Mouse (Mus musculus) left cerebral cortex, adult 18-20 months (tissue): ENCODE data around the gene Borcs6. TPM values are rescaled to one million over a fixed set of nuclear protein-coding genes. Genes with fewer than 3 reads are reported as not detected.

Experiments used
- DNase-seq, 2 experiments: peaks; one replicate each; pipeline ENCODE4 v3.0.0; 2021 to 2022; ENCODE audit warnings: low spot score in 2 of 2, mixed read lengths in 1 of 2
- total RNA-seq, 2 experiments: library from RNA; stranded (reverse); gene quantifications; 2 replicates each; pipeline ENCODE4 v1.2.3; 2021

Borcs6 gene
- total RNA-seq, 2 experiments from 2014 or later: 35.2 to 38.0 TPM

DNA sequence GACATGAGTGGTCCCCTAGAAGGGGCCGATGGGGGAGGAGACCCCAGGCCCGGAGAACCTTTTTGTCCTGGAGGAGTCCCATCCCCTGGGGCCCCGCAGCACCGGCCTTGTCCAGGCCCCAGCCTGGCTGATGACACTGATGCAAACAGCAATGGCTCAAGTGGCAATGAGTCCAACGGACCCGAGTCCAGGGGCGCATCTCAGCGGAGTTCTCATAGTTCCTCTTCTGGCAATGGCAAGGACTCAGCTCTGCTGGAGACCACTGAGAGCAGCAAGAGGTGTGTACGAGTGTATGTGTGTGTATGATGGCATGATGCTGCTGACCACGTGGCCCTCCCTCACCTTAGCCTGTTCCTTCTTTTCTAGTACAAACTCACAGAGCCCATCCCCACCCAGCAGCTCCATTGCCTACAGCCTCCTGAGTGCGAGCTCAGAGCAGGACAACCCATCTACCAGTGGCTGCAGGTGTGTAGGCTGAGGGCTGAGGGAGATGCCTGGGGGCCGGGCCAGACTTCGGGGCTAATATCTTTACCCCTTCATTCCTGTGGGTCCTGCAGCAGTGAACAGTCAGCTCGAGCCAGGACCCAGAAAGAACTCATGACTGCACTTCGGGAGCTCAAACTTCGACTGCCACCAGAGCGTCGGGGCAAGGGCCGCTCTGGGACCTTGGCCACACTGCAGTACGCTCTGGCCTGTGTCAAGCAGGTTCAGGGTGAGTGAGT, 41.3 kb downstream of the Borcs6 start:
- no peak for DNase-seq

DNA sequence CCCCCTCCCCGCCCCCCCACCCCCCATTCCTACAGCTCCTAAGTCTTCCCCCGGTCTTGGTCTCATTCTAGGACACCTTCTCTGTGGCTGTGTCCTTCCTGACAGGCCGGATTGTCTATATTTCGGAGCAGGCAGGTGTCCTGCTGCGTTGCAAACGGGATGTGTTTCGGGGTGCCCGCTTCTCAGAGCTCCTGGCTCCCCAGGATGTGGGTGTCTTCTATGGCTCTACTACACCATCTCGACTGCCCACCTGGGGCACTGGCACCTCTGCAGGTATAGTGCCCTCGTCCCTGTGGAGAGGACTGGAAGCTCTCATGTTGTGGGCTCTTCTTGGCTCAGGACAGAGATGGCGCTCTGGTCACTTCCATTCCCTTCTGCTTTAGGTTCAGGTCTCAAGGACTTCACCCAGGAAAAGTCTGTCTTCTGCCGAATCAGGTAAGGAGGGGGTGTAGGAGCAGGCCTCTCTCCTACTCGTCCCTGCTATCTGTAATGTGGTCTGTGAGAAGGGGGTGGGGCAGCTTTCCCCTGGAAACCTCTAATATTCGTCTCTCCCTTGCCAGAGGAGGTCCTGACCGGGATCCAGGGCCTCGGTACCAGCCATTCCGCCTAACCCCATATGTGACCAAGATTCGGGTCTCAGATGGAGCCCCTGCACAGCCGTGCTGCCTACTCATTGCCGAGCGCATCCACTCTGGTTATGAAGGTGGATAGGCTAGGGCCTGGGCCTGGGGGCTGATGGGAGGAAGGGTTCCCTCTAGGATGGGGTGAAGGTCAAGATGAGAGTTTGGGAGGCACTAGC, 42.3 kb downstream of the Borcs6 start:
- no peak for DNase-seq

DNA sequence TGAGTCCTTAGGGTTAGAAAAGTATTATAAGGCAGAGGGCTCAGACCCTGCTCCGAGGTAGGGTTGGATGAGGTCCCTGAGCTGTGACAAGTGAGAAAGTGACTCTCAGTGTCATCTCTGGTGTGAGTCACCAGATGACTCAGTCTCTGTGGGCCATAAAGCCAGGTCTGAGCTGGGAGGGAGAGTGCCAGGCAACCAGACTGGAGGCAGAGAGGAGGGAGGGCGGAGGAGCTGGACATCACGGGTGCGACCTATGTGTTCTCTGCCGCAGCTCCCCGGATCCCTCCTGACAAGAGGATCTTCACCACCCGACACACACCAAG, 42.8 kb downstream of the Borcs6 start:
- no peak for DNase-seq

DNA sequence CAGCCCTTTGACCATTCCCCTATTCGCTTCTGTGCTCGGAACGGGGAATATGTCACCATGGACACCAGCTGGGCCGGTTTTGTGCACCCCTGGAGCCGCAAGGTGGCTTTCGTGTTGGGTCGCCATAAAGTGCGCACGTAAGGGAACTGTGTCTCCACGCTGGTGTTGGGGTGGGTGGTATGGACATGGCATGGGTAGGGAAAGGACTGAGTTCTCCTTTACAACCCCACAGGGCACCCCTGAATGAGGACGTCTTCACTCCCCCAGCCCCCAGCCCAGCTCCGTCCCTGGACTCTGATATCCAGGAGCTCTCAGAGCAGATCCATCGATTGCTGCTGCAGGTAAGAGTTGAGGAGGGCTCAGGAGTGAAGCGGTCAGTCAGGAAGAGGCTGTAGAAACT, 43.6 kb downstream of the Borcs6 start:
- DNase-seq: peak in 1 of 2 experiments; percentile 1

DNA sequence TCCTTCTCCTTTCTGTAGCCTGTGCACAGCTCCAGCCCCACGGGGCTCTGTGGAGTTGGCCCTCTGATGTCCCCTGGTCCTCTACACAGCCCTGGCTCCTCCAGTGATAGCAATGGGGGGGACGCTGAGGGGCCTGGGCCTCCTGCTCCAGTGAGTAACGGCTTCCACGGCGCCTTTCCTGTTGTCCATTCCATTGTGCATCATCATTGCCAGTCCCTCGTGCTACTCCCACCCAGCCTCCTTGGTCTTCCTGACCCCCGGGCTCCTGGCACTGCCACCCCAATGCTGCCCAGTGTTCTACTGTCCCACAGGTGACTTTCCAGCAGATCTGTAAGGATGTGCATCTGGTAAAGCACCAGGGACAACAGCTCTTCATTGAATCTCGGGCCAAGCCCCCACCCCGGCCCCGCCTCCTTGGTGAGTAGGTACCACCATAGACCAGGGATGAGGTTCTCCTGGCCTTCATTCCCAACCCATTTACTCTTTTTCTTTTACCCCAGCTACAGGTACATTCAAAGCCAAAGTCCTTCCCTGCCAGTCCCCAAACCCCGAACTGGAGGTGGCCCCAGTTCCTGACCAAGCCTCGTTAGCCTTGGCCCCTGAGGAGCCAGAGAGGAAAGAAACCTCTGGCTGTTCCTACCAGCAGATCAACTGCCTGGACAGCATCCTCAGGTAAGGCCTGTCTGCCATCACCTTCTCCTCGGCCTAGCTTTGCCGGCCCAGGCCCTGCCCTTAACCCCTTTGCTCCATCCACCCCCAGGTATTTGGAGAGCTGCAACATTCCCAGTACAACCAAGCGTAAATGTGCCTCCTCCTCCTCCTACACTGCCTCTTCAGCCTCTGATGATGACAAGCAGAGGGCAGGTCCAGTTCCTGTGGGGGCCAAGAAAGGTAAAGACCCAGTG, 44.3 kb downstream of the Borcs6 start:
- peak in 1 of 2 experiments; percentile 2 for DNase-seq

DNA sequence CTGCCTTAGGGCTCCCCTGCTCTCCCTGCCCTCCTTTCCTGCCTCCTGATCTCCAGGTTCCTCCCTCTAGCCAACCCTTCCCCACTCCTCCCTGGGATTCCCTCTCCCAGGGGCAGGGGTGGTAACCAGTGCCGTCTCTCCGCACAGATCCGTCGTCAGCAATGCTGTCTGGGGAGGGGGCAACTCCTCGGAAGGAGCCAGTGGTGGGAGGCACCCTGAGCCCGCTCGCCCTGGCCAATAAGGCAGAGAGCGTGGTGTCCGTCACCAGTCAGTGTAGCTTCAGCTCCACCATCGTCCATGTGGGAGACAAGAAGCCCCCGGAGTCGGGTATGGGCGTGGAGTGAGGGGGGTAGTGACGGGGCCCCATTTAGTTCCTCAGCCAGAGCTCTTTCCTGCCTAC, 45.0 kb downstream of the Borcs6 start:
- peak in 1 of 2 experiments; percentile 1 for DNase-seq

DNA sequence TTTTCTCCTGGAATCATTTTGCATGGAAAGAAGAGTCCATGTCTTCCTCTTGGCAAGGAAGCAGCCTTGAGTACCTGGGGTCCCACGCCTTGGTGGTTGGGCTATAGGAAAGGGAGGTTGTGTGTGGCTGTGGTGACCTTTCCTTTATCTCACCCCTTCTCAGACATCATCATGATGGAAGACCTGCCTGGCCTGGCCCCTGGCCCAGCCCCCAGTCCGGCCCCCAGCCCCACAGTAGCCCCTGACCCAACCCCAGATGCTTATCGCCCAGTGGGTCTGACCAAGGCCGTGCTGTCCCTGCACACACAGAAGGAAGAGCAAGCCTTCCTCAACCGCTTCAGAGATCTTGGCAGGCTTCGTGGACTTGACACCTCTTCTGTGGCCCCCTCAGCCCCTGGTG, 45.7 kb downstream of the Borcs6 start:
- DNase-seq: no peak

DNA sequence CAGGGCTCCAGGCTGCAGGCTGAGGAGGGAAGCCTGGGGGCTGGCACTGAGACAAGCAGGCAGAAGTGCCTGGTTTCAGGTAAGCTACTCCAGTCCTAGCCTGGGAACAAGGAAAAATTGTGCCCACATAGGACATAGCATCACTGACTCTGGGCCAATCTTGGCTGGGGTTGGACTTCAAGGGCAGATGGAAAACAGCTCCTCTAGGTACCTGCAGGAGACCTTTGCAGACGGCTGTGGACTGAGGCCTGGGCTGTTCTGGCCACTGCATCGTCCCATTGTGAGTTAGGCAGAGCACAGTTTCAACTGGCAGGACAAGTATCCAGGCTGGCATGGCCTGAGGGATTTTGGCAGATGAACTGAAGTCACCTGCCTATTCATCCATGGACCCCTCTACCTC, 46.3 kb downstream of the Borcs6 start:
- no peak for DNase-seq

DNA sequence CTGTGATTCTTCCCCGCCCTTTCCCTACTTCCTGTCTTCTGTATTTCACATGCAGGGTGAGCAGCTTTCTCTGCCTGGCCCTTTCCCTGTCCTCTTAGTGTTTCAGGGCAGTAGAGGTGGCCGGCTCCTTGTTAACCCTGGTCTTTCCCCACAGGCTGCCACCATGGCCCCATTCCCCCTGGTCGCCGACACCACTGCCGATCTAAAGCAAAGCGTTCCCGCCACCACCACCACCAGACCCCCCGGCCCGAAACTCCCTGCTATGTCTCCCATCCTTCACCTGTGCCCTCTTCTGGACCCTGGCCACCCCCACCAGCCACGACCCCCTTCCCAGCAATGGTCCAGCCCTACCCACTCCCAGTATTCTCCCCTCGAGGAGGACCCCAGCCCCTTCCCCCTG, 46.8 kb downstream of the Borcs6 start:
- no peak for DNase-seq

DNA sequence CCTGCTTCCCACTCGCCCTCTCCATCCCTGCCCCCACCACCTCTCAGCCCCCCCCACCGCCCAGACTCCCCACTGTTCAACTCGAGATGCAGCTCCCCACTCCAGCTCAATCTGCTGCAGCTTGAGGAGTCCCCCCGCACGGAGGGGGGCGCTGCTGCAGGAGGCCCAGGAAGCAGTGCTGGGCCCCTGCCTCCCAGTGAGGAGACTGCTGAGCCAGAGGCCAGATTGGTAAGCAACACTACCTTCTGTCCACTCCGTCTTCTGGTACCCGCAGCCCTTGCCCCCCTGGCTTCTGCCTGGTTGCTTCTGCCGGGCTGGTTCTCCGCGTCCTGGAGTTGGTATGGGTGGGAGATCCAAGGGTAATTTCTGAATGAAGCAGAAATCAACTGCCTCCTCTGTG, 47.3 kb downstream of the Borcs6 start:
- DNase-seq: no peak

DNA sequence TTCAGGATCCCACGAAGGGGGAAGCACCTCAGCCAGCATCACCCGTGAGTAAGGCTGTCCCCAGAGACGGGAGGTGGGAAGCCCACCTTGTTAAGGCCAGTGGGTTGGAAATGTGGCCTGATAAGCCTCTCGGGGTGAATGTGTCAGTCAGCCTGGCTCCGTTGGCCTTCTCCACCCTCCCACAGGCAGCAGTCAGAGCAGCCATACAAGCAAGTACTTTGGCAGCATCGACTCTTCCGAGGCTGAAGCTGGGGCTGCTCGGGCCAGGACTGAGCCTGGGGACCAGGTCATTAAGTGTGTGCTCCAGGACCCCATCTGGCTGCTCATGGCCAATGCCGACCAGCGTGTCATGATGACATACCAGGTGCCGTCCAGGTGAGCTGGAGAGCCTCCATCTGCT, 48.2 kb downstream of the Borcs6 start:
- DNase-seq: no peak

DNA sequence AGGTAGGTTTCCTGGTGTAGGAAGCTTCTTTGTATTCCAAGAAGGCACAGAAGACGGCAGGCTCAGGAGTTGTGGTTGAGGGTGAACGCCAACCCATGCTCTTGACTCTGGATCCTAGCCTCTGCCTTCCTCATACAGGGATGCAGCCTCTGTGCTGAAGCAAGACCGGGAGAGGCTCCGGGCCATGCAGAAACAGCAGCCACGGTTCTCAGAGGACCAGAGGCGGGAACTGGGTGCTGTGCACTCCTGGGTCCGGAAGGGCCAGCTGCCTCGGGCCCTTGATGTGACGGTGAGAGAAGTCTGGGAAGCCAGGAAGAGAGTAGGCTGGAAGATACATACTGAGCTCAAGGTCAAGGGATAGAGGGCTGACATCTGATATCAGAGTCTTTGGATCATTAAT, 48.7 kb downstream of the Borcs6 start:
- DNase-seq: no peak

DNA sequence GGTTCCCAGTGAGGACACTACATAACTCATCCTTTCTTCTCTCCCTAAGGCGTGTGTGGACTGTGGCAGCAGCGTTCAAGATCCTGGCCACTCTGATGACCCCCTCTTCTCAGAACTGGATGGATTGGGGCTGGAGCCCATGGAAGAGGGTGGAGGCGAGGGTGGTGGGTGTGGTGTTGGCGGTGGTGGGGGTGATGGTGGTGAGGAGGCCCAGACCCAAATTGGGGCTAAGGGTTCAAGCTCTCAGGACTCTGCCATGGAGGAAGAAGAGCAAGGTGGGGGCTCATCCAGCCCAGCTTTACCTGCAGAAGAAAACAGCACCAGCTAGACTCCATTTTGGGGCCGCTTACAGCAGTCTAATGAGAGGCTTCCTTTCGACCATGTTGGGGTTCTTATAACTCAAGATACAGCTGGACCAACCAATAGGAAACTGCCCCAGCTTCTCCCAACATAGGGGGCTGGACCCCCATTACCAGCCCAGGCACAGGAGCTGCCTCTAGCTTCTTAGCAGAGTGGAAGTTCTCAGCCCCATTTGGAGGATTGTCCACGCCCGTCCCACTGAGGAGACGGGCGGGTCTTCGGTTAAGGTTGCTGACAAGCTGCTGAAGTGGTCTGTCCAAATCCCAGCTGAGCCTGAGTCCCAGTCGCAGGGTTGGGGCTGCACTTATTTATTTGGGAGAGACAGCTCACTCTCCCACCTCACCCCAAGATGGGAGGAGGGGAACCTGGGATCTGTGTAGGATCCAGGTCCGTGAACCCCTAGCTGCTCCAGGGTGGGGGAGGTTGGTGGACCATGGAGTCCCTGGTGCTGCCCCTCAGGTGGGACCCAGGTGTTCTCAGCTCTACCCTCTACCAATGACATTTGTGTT, 49.7 kb downstream of the Borcs6 start:
- DNase-seq: no peak

DNA sequence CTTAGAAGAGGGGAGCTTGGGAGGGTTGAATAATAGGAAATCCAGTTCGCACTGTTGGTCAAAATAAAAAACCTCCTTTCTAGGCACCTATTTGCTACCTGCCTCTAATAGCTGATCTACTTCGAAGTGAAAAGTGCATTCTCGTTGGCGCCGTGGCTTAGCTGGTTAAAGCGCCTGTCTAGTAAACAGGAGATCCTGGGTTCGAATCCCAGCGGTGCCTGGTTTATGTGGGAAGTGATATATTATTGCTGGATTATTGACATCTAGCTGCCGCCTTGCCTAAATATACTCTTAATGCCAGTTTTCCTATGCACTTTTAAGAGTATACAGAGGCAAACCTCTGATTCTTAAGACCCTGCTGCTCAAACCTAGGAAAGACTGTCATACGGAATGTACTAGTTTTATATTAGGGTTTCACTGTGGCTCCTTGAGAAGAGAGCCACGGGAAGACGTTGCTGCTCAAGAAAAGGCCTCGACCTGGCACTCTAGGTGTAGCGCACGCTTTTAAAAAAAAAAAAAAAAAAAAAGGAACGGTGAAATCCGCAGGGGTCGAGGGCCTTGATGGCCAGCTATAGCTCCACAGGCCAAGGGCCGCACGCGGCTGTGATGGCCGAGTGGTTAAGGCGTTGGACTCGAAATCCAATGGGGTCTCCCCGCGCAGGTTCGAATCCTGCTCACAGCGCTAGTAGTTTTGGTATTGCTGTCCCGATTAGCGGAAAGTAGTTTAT, 51.0 kb downstream of the Borcs6 start:
- peak; percentile 86 to 91 for DNase-seq

Other genes with a start within 250 kb of the Borcs6 start
- 100 to 1,000 TPM; 110 to 127 TPM for gene Ndel1, start 187.9 kb upstream of the Borcs6 start, total RNA-seq
- gene Rnf222, start 171.2 kb upstream of the Borcs6 start, total RNA-seq: not detected
- gene Rpl26, start 158.1 kb upstream of the Borcs6 start, total RNA-seq: 100 to 1,000 TPM; 894 to 903 TPM
- not detected for gene Odf4, start 132.6 kb upstream of the Borcs6 start, total RNA-seq
- gene Arhgef15, start 102.2 kb upstream of the Borcs6 start, total RNA-seq: 10 to 100 TPM; 20.4 to 24.0 TPM
- 1 to 10 TPM; 5.6 to 6.7 TPM for gene Slc25a35, start 91.6 kb upstream of the Borcs6 start, total RNA-seq
- gene Rangrf, start 84.5 kb upstream of the Borcs6 start, total RNA-seq: 10 to 100 TPM; 17.8 to 18.2 TPM
- gene Pfas, start 51.3 kb upstream of the Borcs6 start, total RNA-seq: 10 to 100 TPM; 26.1 to 26.2 TPM
- 10 to 100 TPM; 37.8 to 46.0 TPM for gene Ctc1, start 43.8 kb upstream of the Borcs6 start, total RNA-seq
- gene Aurkb, start 14.1 kb upstream of the Borcs6 start, total RNA-seq: under 1 TPM in 1 of 2 experiments, not detected in 1; 0.30 TPM
- 10 to 100 TPM; 23.6 to 26.8 TPM for gene Tmem107, start 11.1 kb downstream of the Borcs6 start, total RNA-seq
- gene Vamp2, start 28.8 kb downstream of the Borcs6 start, total RNA-seq: 1,000 to 10,000 TPM; 1,053 to 1,091 TPM
- 100 to 1,000 TPM; 129 to 133 TPM for gene Per1, start 35.5 kb downstream of the Borcs6 start, total RNA-seq
- gene Hes7, start 60.7 kb downstream of the Borcs6 start, total RNA-seq: under 1 TPM; 0.42 to 0.79 TPM
- gene 9130213A22Rik, start 62.9 kb downstream of the Borcs6 start, total RNA-seq: under 1 TPM; 0.53 to 0.98 TPM
- 1 to 10 TPM; 4.4 to 6.8 TPM for gene Aloxe3, start 66.2 kb downstream of the Borcs6 start, total RNA-seq
- gene Alox12b, start 97.3 kb downstream of the Borcs6 start, total RNA-seq: 10 to 100 TPM in 1 of 2 experiments, 1 to 10 TPM in 1; 9.8 to 13.7 TPM
- 10 to 100 TPM; 10.2 to 11.7 TPM for gene Alox8, start 138.1 kb downstream of the Borcs6 start, total RNA-seq
- 1 to 10 TPM; 1.2 TPM for gene Gucy2e, start 177.3 kb downstream of the Borcs6 start, total RNA-seq